In the genomic region with DNA sequence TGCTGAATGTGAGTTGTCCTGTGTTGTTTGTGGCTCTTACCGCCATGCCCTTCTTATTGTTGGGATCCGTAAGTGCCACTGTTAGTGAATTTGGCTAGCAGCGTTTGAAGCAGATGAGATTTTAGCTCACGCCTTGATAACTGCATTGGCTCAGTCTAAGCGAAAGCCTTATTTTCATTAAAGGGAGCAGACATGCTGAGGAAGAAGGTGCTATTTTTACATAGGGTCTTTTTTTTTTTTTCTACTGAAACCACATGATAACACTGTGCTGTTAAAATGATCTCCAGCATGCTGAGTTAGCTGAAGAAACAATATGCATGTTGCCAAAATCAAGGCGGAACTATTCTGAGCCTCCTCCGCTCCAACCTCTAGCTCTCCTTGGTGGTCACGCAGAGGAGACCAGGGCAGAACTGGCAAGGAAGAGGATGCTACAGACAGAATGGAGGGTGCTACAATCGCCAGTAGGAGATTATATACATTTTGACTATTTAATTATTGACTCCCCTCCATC, we compare ENCODE assay signal across 15 mouse cellular contexts.
"Had no signal": no experiment of that assay in that cellular context is flagged by ENCODE, and none has a peak within 500 bp of the region (broad histone marks: within the 10 kb centered on the region; RNA-seq: fewer than 3 reads in every experiment).

No protein-coding gene starts in this region.

- H3K36me3 ChIP-seq: limb, embryonic 10.5 days; liver, embryonic 15.5 days; midbrain, embryonic 10.5 days; neural tube, embryonic 12.5 days; stomach, embryonic 15.5 days had no signal

- DNase-seq: kidney, postnatal 10 days; kidney, postnatal 4 days; lung, adult 2 months; lung, postnatal 4 days; midbrain, embryonic 14.5 days; spleen, adult 18-20 months; thymus, postnatal 4 days had no signal

- ATAC-seq: lung, postnatal 0 days had no signal

- H3K4me3 ChIP-seq: layer of hippocampus, adult 2 months; limb, embryonic 10.5 days; liver, embryonic 15.5 days; midbrain, embryonic 10.5 days; neural tube, embryonic 12.5 days; stomach, embryonic 15.5 days had no signal

- H3K4me2 ChIP-seq: liver, embryonic 11.5 days; liver, embryonic 15.5 days; neural tube, embryonic 12.5 days; stomach, embryonic 15.5 days had no signal

- H3K27me3 ChIP-seq: liver, embryonic 15.5 days; neural tube, embryonic 12.5 days; stomach, embryonic 15.5 days had no signal

- H3K9me3 ChIP-seq: limb, embryonic 10.5 days; liver, embryonic 15.5 days; midbrain, embryonic 10.5 days; neural tube, embryonic 12.5 days; stomach, embryonic 15.5 days had no signal

- H3K9ac ChIP-seq: liver, embryonic 15.5 days; neural tube, embryonic 12.5 days; stomach, embryonic 15.5 days had no signal

- H3K4me1 ChIP-seq: limb, embryonic 10.5 days; liver, embryonic 15.5 days; midbrain, embryonic 10.5 days; neural tube, embryonic 12.5 days; stomach, embryonic 15.5 days had no signal

- H3K27ac ChIP-seq: layer of hippocampus, adult 2 months; limb, embryonic 10.5 days; liver, embryonic 15.5 days; midbrain, embryonic 10.5 days; neural tube, embryonic 12.5 days; stomach, embryonic 15.5 days had no signal
